Comparison of ENCODE assay signal across 12 mouse cellular contexts in the genomic region with DNA sequence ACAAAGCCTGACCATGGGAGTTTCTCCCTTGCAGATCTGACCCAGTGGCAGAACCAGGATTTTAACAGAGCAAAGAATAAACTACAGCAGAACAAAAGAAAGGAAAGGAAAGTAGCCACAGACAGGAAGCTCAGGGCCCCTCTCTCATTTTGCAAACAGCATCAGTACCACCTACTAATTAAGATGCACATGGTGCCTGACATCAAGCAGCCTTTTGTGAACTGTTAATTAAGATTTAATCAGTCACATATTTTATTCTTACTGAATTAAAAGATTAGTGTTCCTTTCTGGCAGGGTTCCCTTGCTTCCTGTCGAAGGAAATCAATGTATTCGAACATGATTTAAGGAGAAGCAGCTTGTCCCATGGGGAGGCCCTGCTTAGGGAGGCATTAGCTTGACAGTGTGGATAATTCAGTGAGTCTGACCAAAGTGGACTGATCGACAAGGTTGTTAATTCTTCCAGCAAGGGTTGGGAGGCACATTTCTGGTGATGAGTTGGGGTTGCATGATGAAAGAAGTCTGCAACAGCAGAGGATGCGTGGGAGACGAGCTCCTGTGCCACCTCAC.
"Had no signal": no experiment of that assay in that cellular context is flagged by ENCODE, and none has a peak within 500 bp of the region (broad histone marks: within the 10 kb centered on the region; RNA-seq: fewer than 3 reads in every experiment).

No protein-coding gene starts in this region.

- H3K27ac ChIP-seq: limb, embryonic 13.5 days; liver, embryonic 14.5 days; midbrain, embryonic 13.5 days; neural tube, embryonic 13.5 days had no signal

- ATAC-seq: midbrain, embryonic 13.5 days had no signal

- H3K4me2 ChIP-seq: limb, embryonic 13.5 days; midbrain, embryonic 13.5 days; neural tube, embryonic 13.5 days had no signal

- H3K4me1 ChIP-seq: limb, embryonic 13.5 days had no signal

- DNase-seq: kidney, adult 8-10 months; kidney, postnatal 25 days; layer of hippocampus, postnatal 36 days; lung, adult 18-20 months; right cerebral cortex, adult 18-20 months; right cerebral cortex, postnatal 25 days; thymus, adult 18-20 months; thymus, postnatal 14 days had no signal

- H3K27me3 ChIP-seq: limb, embryonic 13.5 days had no signal

- H3K9ac ChIP-seq: limb, embryonic 13.5 days; liver, embryonic 14.5 days; midbrain, embryonic 13.5 days; neural tube, embryonic 13.5 days had no signal

- H3K36me3 ChIP-seq: limb, embryonic 13.5 days; midbrain, embryonic 13.5 days; neural tube, embryonic 13.5 days had no signal

- H3K9me3 ChIP-seq: limb, embryonic 13.5 days; midbrain, embryonic 13.5 days; neural tube, embryonic 13.5 days had no signal

- H3K4me3 ChIP-seq: limb, embryonic 13.5 days; midbrain, embryonic 13.5 days; neural tube, embryonic 13.5 days had no signal
